Mouse (Mus musculus): ENCODE results near the gene Zfp839.

DNA sequence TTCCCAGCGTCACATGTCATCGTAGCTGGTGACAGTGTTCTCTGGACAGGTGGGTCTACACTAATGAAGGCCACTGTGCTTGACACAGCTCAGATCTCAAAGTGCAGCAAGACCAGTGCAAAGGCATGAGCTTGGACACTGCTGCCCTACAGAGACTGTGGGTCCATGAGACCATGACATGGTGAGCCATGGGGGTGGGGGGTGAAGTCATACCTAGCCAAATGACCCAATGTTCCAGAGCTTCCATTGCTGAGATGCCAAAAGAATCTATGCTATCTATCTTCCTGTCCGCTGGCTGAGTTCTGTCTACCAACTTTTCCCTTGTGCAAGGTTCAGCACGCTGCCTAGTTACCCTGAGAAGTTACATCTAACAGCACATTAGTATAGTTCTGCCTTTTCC, 21.1 kb upstream of the Zfp839 start:
- TF ChIP-seq CTCF (IDR thresholded peaks at IDR 0.05): no peak
- TF ChIP-seq EP300 (IDR thresholded peaks at IDR 0.05; ENCODE audit: insufficient read depth, low read depth, low read length): no peak

All from heart, adult 2 months (tissue).